Mouse (Mus musculus) C2C12 (cell line): ENCODE data around the gene Hmgb1.

ENCODE experiments used
- CEBPB ChIP-seq: IDR thresholded peaks from one replicate; pipeline ENCODE4 v1.6.1; 2011; ENCODE audit warnings: low read depth, mild to moderate bottlenecking, control low read depth, moderate library complexity
- CTCF ChIP-seq: IDR thresholded peaks from one replicate; pipeline ENCODE4 v1.5.1; 2011; ENCODE audit not compliant: control insufficient read depth, insufficient read depth, insufficient read length
- MAX ChIP-seq: IDR thresholded peaks from one replicate; pipeline ENCODE4 v1.6.1; 2011; ENCODE audit warnings: mild to moderate bottlenecking, control low read depth
- MYOD1 ChIP-seq: IDR thresholded peaks from one replicate; pipeline ENCODE4 v1.6.1; 2011; ENCODE audit warnings: low read depth; ENCODE audit not compliant: control insufficient read depth, insufficient read length

DNA sequence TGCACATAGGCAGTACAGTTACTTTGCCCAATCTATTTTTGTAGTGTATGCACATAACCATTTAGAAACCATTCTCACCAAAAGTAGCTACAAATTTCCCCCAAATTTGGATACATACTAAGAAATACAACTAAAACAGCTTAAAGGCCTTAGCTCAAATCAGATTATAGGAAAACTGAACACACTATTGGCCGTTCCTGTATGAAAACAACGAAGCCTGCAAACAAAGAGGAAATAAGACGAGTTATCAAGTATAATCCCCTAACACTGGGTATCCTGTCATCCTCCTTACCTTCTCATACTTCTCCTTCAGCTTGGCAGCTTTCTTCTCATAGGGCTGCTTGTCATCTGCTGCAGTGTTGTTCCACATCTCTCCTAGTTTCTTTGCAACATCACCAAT, 134.9 kb downstream of the Hmgb1 start:
- no peak for TF ChIP-seq CEBPB
- no peak for TF ChIP-seq MYOD1
- no peak for TF ChIP-seq CTCF
- no peak for TF ChIP-seq MAX
